Mouse (Mus musculus) ES-E14 (cell line): ENCODE measurements around the gene Steap3. TPM values are rescaled to one million over a fixed set of nuclear protein-coding genes. Genes with fewer than 3 reads are reported as not detected.

Source experiments
- DNase-seq: peaks from one replicate; pipeline ENCODE4 v3.0.0-alpha.2; 2013; ENCODE audit warnings: low read depth, low spot score
- H3K27ac ChIP-seq: 2 replicates; pipeline ENCODE4 v1.5.1; 2012; ENCODE audit warnings: low read depth, mild to moderate bottlenecking, low read length, moderate library complexity, mixed read lengths; ENCODE audit not compliant: poor library complexity, insufficient read depth, severe bottlenecking
- H3K36me3 ChIP-seq: 2 replicates; pipeline ENCODE4 v1.6.1; 2012; ENCODE audit warnings: mild to moderate bottlenecking, low read length, moderate library complexity, mixed read lengths; ENCODE audit not compliant: control insufficient read depth, poor library complexity, insufficient read depth, severe bottlenecking
- H3K4me1 ChIP-seq, 2 experiments: fragments of 150-350 bp in 1 of 2; sonication (generic) in 1 of 2; 2 replicates each; pipeline ENCODE4 v1.6.1; 2012; ENCODE audit warnings: low read length in 2 of 2, mild to moderate bottlenecking in 1 of 2, mixed read lengths in 1 of 2; ENCODE audit not compliant: control insufficient read depth in 2 of 2, insufficient read depth in 2 of 2, poor library complexity in 1 of 2
- H3K4me3 ChIP-seq, 2 experiments: fragments of 150-350 bp in 1 of 2; sonication (generic) in 1 of 2; 2 replicates each; pipeline ENCODE4 v1.5.1; 2012; ENCODE audit warnings: low read length in 2 of 2, low read depth in 1 of 2, mild to moderate bottlenecking in 1 of 2, mixed read lengths in 1 of 2; ENCODE audit not compliant: insufficient read depth in 1 of 2, poor library complexity in 1 of 2, severe bottlenecking in 1 of 2
- H3K9ac ChIP-seq: 2 replicates; pipeline ENCODE4 v1.6.1; 2012; ENCODE audit warnings: low read depth, mild to moderate bottlenecking, low read length, mixed read lengths; ENCODE audit not compliant: poor library complexity, insufficient read depth, severe bottlenecking
- H3K9me3 ChIP-seq: fragments of 150-350 bp; sonication (generic); 2 replicates; pipeline ENCODE4 v1.6.1; 2012; ENCODE audit warnings: low read depth, mild to moderate bottlenecking, low read length; ENCODE audit not compliant: control insufficient read depth, insufficient read depth
- CHD2 ChIP-seq: IDR thresholded peaks from 2 replicates; pipeline ENCODE4 v1.6.1; 2014; ENCODE audit warnings: mild to moderate bottlenecking, low read depth, low read length, inconsistent platforms
- HCFC1 ChIP-seq: IDR thresholded peaks from 2 replicates; pipeline ENCODE4 v1.6.1; 2012; ENCODE audit warnings: low read length, inconsistent platforms, borderline replicate concordance; ENCODE audit not compliant: insufficient read depth
- MAFK ChIP-seq: IDR thresholded peaks from 2 replicates; pipeline ENCODE4 v1.6.1; 2014; ENCODE audit warnings: mild to moderate bottlenecking, low read depth, low read length, inconsistent platforms; ENCODE audit not compliant: insufficient read depth
- ZC3H11A ChIP-seq: IDR thresholded peaks from 2 replicates; pipeline ENCODE4 v1.6.1; 2012; ENCODE audit warnings: low read depth, mild to moderate bottlenecking, inconsistent platforms, low read length, borderline replicate concordance
- ZNF384 ChIP-seq: IDR thresholded peaks from 2 replicates; pipeline ENCODE4 v1.6.1; 2012; ENCODE audit warnings: low read depth, low read length, inconsistent platforms
- in situ Hi-C, 2 experiments: fragments of 600-800 bp; cut with MboI; formaldehyde crosslinking; loops; one replicate each; pipeline ENCODE4 v1.15.1; 2025; ENCODE audit warnings: low sequenced_read_pairs in 2 of 2, inconsistent platforms in 1 of 2; ENCODE audit not compliant: unreplicated experiment in 2 of 2
- total RNA-seq: library from RNA; depleted of rRNA; stranded (reverse); fragments of 300-350 nt; gene quantifications from 2 replicates; pipeline ENCODE4 v1.2.3, GENCODE M21; 2012

The Steap3 gene
- total RNA-seq, 1 experiment: 75.9 TPM

DNA sequence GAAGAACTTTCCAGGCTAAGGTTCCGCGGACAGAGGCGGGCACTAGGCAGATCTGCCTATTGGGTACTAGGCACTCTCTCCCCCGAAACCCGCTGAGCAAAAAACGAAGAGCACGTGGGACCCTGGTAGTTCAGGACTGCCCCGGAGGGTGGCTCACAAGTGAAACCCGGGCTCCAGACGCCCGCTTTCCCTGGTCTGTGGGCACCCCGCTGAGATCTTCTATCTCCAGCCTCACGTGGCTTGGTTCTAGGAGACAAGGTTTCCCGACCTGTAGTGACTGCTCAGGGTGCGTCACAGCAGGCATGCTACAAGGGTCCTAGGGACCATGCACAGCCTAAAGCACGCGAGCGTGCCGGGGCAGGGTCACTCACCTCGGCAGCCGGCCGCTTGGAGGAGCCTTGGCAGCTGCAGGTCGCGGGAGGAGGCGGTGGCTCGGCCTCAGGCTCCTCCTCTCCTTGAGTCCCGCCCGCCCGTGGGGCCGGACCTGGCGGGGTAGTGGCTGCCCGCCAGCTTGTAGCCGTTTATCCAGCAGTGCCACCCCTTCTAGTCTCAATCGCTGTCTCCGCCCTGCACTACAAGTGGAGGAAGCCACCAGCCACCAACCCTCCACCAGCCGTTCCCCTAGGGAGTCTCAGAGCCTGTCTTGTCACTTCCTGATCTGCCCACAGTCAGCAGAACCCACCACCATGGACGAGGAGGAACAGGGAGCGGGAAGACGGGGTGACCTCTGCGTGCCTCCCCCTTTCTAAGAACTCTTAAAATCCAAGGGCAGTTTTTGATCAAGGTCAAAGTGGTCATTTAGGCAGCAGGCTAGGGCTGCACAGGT is 7.4 kb downstream of the Steap3 start:
- in situ Hi-C loops: no loop called here
- TF ChIP-seq CHD2 (no peak), HCFC1 (no peak), ZC3H11A (no peak), ZNF384 (no peak), MAFK (no peak)

DNA sequence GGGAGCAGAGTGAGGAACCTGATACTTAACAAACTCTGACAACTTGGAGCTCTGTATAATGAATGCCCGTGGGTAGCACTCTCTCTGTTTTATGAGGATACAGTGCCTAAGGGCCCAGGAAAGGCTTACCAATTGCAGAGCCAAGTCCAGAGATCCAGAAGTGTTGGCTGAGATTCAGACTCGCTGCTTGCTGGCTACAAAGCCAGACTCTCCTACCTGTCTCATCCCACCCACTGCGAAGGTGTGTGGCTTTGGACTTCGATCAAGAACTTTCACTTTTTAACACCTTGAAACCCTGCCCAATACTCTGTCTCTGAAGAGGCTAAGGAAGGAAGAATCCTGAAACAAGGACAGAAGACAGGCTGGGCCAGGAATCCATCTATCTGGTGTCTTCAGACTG is 9.3 kb downstream of the Steap3 start:
- Histone ChIP-seq H3K27ac (no peak overlapping the region), H3K9me3 (no peaks in the 10 kb centered on the region), H3K4me3 (no peak overlapping the region), H3K4me1 (peaks cover 0 to 24% of the 10 kb centered on the region in 2 experiments; a peak in 3 of 4 replicates), H3K36me3 (no peaks in the 10 kb centered on the region), H3K9ac (no peak overlapping the region)
- in situ Hi-C loops: no loop called here
- TF ChIP-seq MAFK (no peak), CHD2 (no peak), HCFC1 (no peak), ZC3H11A (no peak), ZNF384 (no peak)
- no peak for DNase-seq

More for the DNA sequence above, 7.4 kb downstream of the Steap3 start:
- Histone ChIP-seq H3K9me3 (no peaks in the 10 kb centered on the region), H3K27ac (no peak overlapping the region), H3K4me1 (peaks cover 5 to 30% of the 10 kb centered on the region in 2 experiments; a peak in 3 of 4 replicates), H3K36me3 (no peaks in the 10 kb centered on the region), H3K4me3 (peak overlapping the region; percentile 68 to 69), H3K9ac (peak overlapping the region; percentile 60)
- DNase-seq: peak; percentile 59

DNA sequence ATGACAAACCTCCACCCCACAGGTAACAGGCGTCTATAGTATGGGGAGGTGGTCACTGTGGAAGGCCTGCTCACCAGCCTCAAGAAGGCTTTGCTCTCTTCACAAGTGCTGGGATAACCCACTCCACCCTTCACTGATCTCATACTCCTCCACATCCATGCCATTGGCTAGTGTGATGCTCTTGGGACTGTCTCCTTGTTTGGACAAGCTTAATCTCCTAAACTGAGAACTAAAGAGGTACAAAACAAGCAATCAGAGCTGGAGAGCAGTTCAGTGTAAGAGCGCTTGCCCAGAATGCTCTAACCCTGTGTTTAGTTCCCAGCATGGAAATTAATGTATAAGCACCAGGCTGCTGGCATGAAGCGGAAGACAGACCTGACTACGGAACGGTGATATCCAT is 11.3 kb downstream of the Steap3 start:
- TF ChIP-seq ZC3H11A (no peak), ZNF384 (no peak), HCFC1 (no peak), MAFK (no peak), CHD2 (no peak)
- in situ Hi-C loops: no loop called here
- DNase-seq: no peak

DNA sequence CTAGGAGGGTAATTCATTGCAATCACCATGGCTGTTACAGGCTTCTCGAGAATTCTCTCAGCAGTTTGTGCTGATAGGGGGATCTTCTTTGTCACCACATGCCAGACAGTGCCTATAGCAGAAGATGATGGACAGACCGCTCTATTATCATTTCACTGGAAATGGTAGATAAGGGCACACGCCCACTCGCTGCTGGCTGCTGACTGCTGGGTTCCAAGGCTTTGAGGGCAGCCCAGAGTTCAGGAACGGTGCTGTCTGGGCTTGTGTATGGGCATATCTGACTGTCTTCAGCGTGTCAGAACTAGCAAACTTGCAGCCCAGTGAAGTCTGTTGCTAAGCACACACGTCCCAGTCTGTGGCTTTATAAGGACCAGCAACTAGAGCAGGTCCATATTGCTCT is 13.3 kb downstream of the Steap3 start:
- Histone ChIP-seq H3K4me1 (peaks cover 0 to 6% of the 10 kb centered on the region in 2 experiments; a peak in 1 of 4 replicates), H3K36me3 (no peaks in the 10 kb centered on the region), H3K27ac (no peak overlapping the region), H3K9me3 (no peaks in the 10 kb centered on the region), H3K9ac (no peak overlapping the region), H3K4me3 (no peak overlapping the region)
- no peak for DNase-seq
- in situ Hi-C loops: no loop called here
- TF ChIP-seq ZNF384: no peak
- TF ChIP-seq HCFC1: no peak
- TF ChIP-seq CHD2: no peak
- TF ChIP-seq ZC3H11A: no peak
- no peak for TF ChIP-seq MAFK

More for the DNA sequence above, 11.3 kb downstream of the Steap3 start:
- no peak overlapping the region for H3K27ac ChIP-seq
- H3K4me3 ChIP-seq: no peak overlapping the region
- no peak overlapping the region for H3K9ac ChIP-seq
- no peaks in the 10 kb centered on the region for H3K9me3 ChIP-seq
- peaks cover 0 to 13% of the 10 kb centered on the region in 2 experiments; a peak in 3 of 4 replicates for H3K4me1 ChIP-seq
- H3K36me3 ChIP-seq: no peaks in the 10 kb centered on the region
